Mouse (Mus musculus): Measurements from ENCODE around the gene Gm10944.

- TF ChIP-seq CTCF (IDR thresholded peaks at IDR 0.05) (no peak), EP300 (IDR thresholded peaks at IDR 0.05) (no peak)
Observed at GRCm38 (mm10) chr10:10688907-10689667, 7.9 kb downstream of the Gm10944 start.
